ENCODE assay signal across 30 mouse cellular contexts in genomic region chr6:56843229-56843628, GRCm38 (mm10). TPM values are rescaled to one million over a fixed set of nuclear protein-coding genes. Genes with fewer than 3 reads are reported as not detected.
"Had no signal": no experiment of that assay in that cellular context is flagged by ENCODE, and none has a peak within 500 bp of the region (broad histone marks: within the 10 kb centered on the region; RNA-seq: fewer than 3 reads in every experiment).

No protein-coding gene starts in this region.

- DNase-seq: heart, postnatal 10 days; heart, postnatal 14 days; heart, postnatal 36 days; kidney, adult 11 months; kidney, adult 18-20 months; kidney, postnatal 10 days; kidney, postnatal 14 days; kidney, postnatal 25 days; kidney, postnatal 4 days; layer of hippocampus, adult 9-11 months; layer of hippocampus, postnatal 36 days had no signal

- H3K9ac ChIP-seq: heart, embryonic 12.5 days; heart, embryonic 13.5 days; heart, embryonic 15.5 days; hindbrain, embryonic 12.5 days; hindbrain, embryonic 13.5 days; hindbrain, embryonic 14.5 days; hindbrain, embryonic 15.5 days; intestine, embryonic 15.5 days; kidney, embryonic 15.5 days had no signal

- H3K4me2 ChIP-seq: heart, embryonic 11.5 days; heart, embryonic 12.5 days; heart, embryonic 13.5 days; heart, embryonic 15.5 days; hindbrain, embryonic 12.5 days; hindbrain, embryonic 13.5 days; hindbrain, embryonic 14.5 days; hindbrain, embryonic 15.5 days; intestine, embryonic 15.5 days; kidney, embryonic 15.5 days had no signal

- H3K27me3 ChIP-seq: heart, embryonic 12.5 days; heart, embryonic 13.5 days; heart, embryonic 15.5 days; hindbrain, embryonic 12.5 days; hindbrain, embryonic 13.5 days; hindbrain, embryonic 15.5 days; intestine, embryonic 15.5 days; kidney, embryonic 15.5 days had no signal

- ATAC-seq: hindbrain, embryonic 16.5 days; hindbrain, postnatal 0 days; inflammation-experienced regulatory T-cells, adult 6 months; intestine, embryonic 15.5 days; intestine, embryonic 16.5 days; intestine, postnatal 0 days had no signal

- H3K9me3 ChIP-seq: heart, embryonic 12.5 days; heart, embryonic 13.5 days; heart, embryonic 15.5 days; hindbrain, embryonic 10.5 days; hindbrain, embryonic 12.5 days; hindbrain, embryonic 13.5 days; hindbrain, embryonic 15.5 days; intestine, embryonic 15.5 days; kidney, embryonic 15.5 days had no signal

- H3K4me1 ChIP-seq: heart, embryonic 15.5 days; hindbrain, embryonic 10.5 days; hindbrain, embryonic 12.5 days; hindbrain, embryonic 13.5 days; hindbrain, embryonic 15.5 days; intestine, embryonic 15.5 days; kidney, embryonic 15.5 days had no signal

- H3K4me3 ChIP-seq: heart, embryonic 12.5 days; heart, embryonic 13.5 days; heart, embryonic 15.5 days; hindbrain, embryonic 10.5 days; hindbrain, embryonic 12.5 days; hindbrain, embryonic 13.5 days; hindbrain, embryonic 15.5 days; intestine, embryonic 15.5 days; kidney, embryonic 15.5 days; layer of hippocampus, adult 2 months; left cerebral cortex, adult 2 months had no signal

- H3K27ac ChIP-seq: heart, embryonic 13.5 days; heart, embryonic 15.5 days; hindbrain, embryonic 10.5 days; hindbrain, embryonic 12.5 days; hindbrain, embryonic 13.5 days; hindbrain, embryonic 14.5 days; hindbrain, embryonic 15.5 days; hindbrain, postnatal 0 days; intestine, embryonic 15.5 days; kidney, embryonic 15.5 days; kidney, postnatal 0 days; layer of hippocampus, adult 2 months; left cerebral cortex, adult 2 months had no signal

- H3K36me3 ChIP-seq: heart, embryonic 15.5 days; hindbrain, embryonic 12.5 days; hindbrain, embryonic 13.5 days; hindbrain, embryonic 15.5 days; intestine, embryonic 15.5 days had no signal

RNA-seq across cellular contexts. Expression of gene Fkbp9, which starts 11.4 kb away (rescaled TPM):
- polyA plus RNA-seq: inflammation-experienced regulatory T-cells, adult 6 months had no signal
